Mouse (Mus musculus) embryonic facial prominence, embryonic 13.5 days (tissue): ENCODE measurements around the gene Sptlc2. TPM values are rescaled to one million over a fixed set of nuclear protein-coding genes. Genes with fewer than 3 reads are reported as not detected.
A peak's percentile ranks its signal among the peaks of the same experiment; 100 is the strongest.

ENCODE experiments used
- ATAC-seq: fragments of 200-750 bp; cut with Nextera tagmentation; 2 replicates; pipeline ENCODE4 v1.8.0; 2017; ENCODE audit warnings: low read depth; ENCODE audit not compliant: insufficient number of reproducible peaks, insufficient read depth, low FRiP score, low TSS enrichment
- H3K27ac ChIP-seq: fragments of 300-500 bp; sonication (generic); 2 replicates; pipeline ENCODE4 v1.5.1; 2015; ENCODE audit warnings: moderate library complexity, mild to moderate bottlenecking, inconsistent platforms
- H3K27me3 ChIP-seq: fragments of 300-500 bp; sonication (generic); 2 replicates; pipeline ENCODE4 v1.6.1; 2015; ENCODE audit warnings: mild to moderate bottlenecking, inconsistent platforms
- H3K36me3 ChIP-seq: fragments of 300-500 bp; sonication (generic); 2 replicates; pipeline ENCODE4 v1.6.1; 2015; ENCODE audit warnings: mild to moderate bottlenecking, inconsistent platforms
- H3K4me1 ChIP-seq: fragments of 300-500 bp; sonication (generic); 2 replicates; pipeline ENCODE4 v1.6.1; 2015; ENCODE audit warnings: inconsistent platforms
- H3K4me2 ChIP-seq: fragments of 300-500 bp; sonication (generic); 2 replicates; pipeline ENCODE4 v1.6.1; 2015; ENCODE audit warnings: moderate library complexity, mild to moderate bottlenecking, inconsistent platforms
- H3K4me3 ChIP-seq: fragments of 300-500 bp; sonication (generic); 2 replicates; pipeline ENCODE4 v1.5.1; 2015; ENCODE audit warnings: mild to moderate bottlenecking, inconsistent platforms
- H3K9ac ChIP-seq: fragments of 300-500 bp; sonication (generic); 2 replicates; pipeline ENCODE4 v1.6.1; 2015; ENCODE audit warnings: mild to moderate bottlenecking, inconsistent platforms
- H3K9me3 ChIP-seq: fragments of 300-500 bp; sonication (generic); 2 replicates; pipeline ENCODE4 v1.6.1; 2016; ENCODE audit warnings: inconsistent platforms
- WGBS: fragments of 180-500 bp; shearing (Covaris S2); methylation state at CpG from one replicate; pipeline ENCODE4 v1.1.7; 2015; ENCODE audit warnings: mixed read lengths; 5-methylcytosine and 5-hydroxymethylcytosine counted together
- polyA plus RNA-seq: library from polyadenylated mRNA; unstranded; fragments of >200 nt; fragmentation: Nextera tagmentation; extraction: Ambion mirVana; gene quantifications from 2 replicates; pipeline ENCODE4 v1.2.1, GENCODE M21; 2015

The Sptlc2 gene
- polyA plus RNA-seq, 1 experiment from 2014 or later: 76.3 TPM

DNA sequence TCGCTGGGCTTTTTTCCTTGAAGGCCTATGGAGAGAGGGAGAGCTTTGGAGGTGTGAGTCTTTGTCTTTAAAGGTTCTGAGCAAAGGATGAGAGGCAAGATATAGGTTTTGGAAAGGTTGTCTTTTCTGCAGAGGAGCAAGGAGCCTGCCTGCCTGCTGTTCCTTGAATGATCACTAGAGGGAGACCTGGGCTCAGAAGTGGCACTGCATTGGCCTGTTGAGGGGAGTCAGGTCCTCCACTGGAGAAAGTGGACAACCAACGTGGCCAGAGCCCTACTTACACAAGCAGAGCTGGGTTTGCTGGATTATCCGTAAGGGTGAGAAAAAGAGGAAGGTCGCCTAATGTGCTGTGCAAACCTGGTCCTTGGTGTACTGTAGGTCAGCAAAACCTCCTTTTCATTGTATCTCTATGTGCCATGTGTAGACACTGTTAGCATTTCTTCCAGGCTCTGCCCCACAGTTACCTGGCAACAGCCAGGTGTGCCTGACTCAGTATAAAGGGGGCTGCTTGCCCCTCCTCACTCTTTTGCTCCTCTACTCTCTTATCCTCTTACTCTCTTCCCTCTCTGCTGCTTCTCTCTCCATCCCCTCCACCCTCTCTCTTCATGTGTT, 25.1 kb upstream of the Sptlc2 start:
- H3K9ac ChIP-seq: no peak overlapping the region
- peaks cover 3% of the 10 kb centered on the region; the same call in 1 of the 2 replicates for H3K4me1 ChIP-seq
- no peak for ATAC-seq
- no peaks in the 10 kb centered on the region for H3K36me3 ChIP-seq
- no peak overlapping the region for H3K4me2 ChIP-seq
- no peaks in the 10 kb centered on the region for H3K27me3 ChIP-seq
- H3K9me3 ChIP-seq: no peaks in the 10 kb centered on the region
- 16% methylated on average over 4 of the region's 4 CpGs for WGBS
- H3K4me3 ChIP-seq: no peak overlapping the region
- no peak overlapping the region for H3K27ac ChIP-seq

DNA sequence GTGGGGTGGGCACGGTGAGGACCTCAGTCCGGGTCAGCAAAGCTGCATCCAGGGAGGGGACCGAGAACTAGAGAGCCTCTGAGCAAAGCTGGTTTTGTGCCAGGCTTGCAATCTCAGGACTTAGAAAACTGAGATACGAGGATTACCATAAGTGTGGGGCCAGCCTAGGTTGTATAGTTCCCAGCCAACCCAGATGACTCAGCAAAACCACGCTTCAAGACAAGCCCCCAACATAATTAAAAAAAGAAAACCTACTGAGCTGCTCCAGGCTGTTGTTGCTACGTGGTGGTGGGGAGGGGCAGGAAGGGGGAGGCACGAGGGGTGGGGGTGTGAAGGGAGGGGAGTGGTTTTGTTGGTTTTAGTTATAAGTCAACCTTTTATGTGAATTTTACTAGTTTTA, 22.8 kb upstream of the Sptlc2 start:
- no peak overlapping the region for H3K4me2 ChIP-seq
- no peaks in the 10 kb centered on the region for H3K9me3 ChIP-seq
- H3K27me3 ChIP-seq: no peaks in the 10 kb centered on the region
- H3K27ac ChIP-seq: no peak overlapping the region
- H3K9ac ChIP-seq: no peak overlapping the region
- no peak for ATAC-seq
- peaks cover 11% of the 10 kb centered on the region for H3K4me1 ChIP-seq
- H3K4me3 ChIP-seq: no peak overlapping the region
- H3K36me3 ChIP-seq: no peaks in the 10 kb centered on the region
- WGBS: 39% methylated on average over 7 of the region's 7 CpGs

DNA sequence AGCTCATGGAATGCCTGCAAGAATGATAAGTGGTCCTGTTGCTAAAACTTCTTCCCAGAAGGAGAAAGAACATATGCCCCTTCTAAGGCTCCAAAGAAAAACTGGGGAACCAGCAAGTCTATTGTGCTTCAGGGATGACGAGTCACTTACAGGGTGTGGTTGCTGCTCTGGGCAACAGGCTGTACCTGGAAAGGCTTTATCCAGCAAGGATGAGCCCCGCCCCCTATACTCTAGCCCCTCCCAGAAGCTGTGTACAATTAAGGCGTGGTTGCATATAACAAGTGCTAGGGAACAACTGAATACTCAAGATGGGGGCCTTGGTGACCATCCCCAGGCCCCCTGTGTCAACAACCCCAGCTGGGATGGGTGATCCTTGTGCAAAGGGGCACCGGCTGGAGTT, 21.0 kb upstream of the Sptlc2 start:
- WGBS: 82% methylated on average over 4 of the region's 4 CpGs
- Histone ChIP-seq H3K27ac (no peak overlapping the region), H3K9me3 (no peaks in the 10 kb centered on the region), H3K27me3 (no peaks in the 10 kb centered on the region), H3K4me1 (peaks cover 11% of the 10 kb centered on the region), H3K36me3 (no peaks in the 10 kb centered on the region), H3K4me3 (no peak overlapping the region), H3K9ac (no peak overlapping the region), H3K4me2 (no peak overlapping the region)
- no peak for ATAC-seq

DNA sequence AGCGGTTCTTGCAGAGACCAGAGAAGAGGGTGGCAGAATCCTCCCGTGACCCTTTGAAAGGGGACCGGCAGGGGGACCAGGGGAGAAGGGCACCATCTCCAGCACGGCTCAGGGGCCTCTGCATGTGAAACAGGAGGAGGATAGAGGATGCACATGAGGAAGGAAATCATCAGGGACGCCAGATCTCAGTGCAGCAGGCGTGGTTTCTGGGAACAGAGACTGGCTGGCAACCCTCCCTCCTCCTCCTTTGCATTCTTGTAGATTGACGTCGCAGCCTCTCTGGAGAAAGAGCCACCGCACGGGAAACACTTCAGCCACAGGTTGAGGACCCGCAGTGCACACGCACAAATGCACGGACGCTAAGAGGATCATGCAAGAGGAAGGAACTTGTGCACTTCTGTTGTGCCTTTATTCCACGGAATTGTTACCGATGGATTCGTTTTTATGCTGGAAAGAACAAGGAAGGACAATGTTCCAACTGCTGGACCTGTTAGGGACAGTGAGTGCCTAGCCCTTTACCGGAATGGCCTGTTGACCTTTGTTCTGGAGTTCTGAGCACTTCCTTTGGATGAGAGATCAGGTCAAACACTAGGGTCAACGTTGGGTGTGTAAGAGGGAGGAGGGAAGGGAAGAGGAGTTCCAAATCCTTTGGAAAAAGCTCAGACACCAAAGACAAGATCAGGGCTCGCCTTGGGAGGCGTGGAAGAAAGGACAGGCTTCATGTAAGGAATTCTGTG, 19.9 kb upstream of the Sptlc2 start:
- Histone ChIP-seq H3K36me3 (no peaks in the 10 kb centered on the region), H3K4me1 (peaks cover 11% of the 10 kb centered on the region), H3K4me2 (peak overlapping the region; percentile 40), H3K4me3 (peak overlapping the region; percentile 18; the same call in 1 of the 2 replicates), H3K9me3 (no peaks in the 10 kb centered on the region), H3K27me3 (no peaks in the 10 kb centered on the region), H3K9ac (peak overlapping the region; percentile 54; the same call in 1 of the 2 replicates), H3K27ac (no peak overlapping the region)
- no peak for ATAC-seq
- 30% methylated on average over 21 of the region's 21 CpGs for WGBS

DNA sequence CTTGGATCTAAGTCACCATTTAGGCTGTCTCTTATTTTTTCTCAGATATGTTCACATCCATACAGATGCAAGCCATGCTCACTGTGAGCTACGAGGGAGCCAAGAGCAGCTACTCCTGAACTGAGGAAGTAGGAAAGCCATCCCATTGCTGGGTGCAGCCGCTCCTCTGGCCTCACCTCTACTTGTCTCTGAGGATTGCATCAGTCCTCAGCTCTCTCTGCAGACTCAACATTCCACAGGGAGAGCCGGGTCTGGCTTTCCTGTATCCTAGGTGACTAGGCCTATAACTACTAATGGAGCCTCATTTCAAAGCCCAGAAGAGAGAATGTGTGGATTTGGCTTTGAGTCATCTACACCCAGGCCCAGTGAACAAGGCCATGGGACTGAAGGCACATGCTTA, 17.6 kb upstream of the Sptlc2 start:
- no peak overlapping the region for H3K4me2 ChIP-seq
- WGBS: 77% methylated on average over 3 of the region's 3 CpGs
- no peak overlapping the region for H3K4me3 ChIP-seq
- H3K9me3 ChIP-seq: no peaks in the 10 kb centered on the region
- H3K36me3 ChIP-seq: no peaks in the 10 kb centered on the region
- no peaks in the 10 kb centered on the region for H3K27me3 ChIP-seq
- no peak for ATAC-seq
- no peak overlapping the region for H3K9ac ChIP-seq
- peaks cover 8% of the 10 kb centered on the region; the same call in 1 of the 2 replicates for H3K4me1 ChIP-seq
- H3K27ac ChIP-seq: no peak overlapping the region

DNA sequence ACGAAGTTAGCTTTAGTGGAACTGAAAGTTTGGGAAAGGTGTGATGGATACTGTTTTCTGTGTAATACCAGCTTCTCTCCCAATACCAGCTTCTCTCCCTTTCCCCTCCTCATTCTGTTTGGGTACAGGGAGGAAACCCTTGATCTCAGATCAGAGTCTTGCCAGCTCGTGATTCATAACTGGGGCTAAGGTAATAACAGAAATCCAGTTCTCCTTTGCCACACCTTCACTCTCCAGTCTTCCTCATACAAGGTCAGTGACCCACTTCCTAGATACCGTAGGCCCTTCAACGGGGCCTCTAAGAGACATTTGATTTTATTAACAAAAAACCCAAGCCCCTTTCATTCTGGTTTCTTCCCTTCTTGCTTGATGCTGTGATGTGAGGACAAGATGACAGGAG, 17.0 kb upstream of the Sptlc2 start:
- Histone ChIP-seq H3K4me3 (no peak overlapping the region), H3K36me3 (no peaks in the 10 kb centered on the region), H3K9me3 (no peaks in the 10 kb centered on the region), H3K4me2 (no peak overlapping the region), H3K9ac (no peak overlapping the region), H3K27me3 (no peaks in the 10 kb centered on the region), H3K27ac (no peak overlapping the region), H3K4me1 (peaks cover 8% of the 10 kb centered on the region; the same call in 1 of the 2 replicates)
- ATAC-seq: no peak
- 85% methylated on average over 4 of the region's 4 CpGs for WGBS

DNA sequence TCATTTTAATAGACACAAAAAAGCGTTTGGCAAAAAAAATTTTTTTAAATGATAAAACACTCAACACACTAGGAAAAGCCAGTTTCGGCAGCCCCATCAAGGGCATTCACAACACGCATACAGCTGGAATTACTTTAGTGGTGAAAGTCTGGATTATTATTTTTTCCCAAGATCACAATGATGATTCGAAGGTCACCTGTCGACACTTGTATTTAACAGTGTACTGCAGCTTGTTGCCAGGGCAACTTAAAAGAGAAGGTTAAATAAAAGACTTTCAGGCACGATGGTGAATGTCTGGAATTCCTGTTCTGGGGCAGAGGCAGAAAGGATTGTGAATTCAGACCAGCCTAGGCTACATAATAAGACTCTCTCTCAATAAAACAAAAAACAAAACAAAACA, 13.7 kb upstream of the Sptlc2 start:
- H3K27ac ChIP-seq: no peak overlapping the region
- ATAC-seq: no peak
- no peak overlapping the region for H3K4me2 ChIP-seq
- H3K36me3 ChIP-seq: no peaks in the 10 kb centered on the region
- H3K9ac ChIP-seq: no peak overlapping the region
- no peak overlapping the region for H3K4me3 ChIP-seq
- no peaks in the 10 kb centered on the region for H3K9me3 ChIP-seq
- 47% methylated on average over 6 of the region's 6 CpGs for WGBS
- H3K4me1 ChIP-seq: no peaks in the 10 kb centered on the region
- no peaks in the 10 kb centered on the region for H3K27me3 ChIP-seq

DNA sequence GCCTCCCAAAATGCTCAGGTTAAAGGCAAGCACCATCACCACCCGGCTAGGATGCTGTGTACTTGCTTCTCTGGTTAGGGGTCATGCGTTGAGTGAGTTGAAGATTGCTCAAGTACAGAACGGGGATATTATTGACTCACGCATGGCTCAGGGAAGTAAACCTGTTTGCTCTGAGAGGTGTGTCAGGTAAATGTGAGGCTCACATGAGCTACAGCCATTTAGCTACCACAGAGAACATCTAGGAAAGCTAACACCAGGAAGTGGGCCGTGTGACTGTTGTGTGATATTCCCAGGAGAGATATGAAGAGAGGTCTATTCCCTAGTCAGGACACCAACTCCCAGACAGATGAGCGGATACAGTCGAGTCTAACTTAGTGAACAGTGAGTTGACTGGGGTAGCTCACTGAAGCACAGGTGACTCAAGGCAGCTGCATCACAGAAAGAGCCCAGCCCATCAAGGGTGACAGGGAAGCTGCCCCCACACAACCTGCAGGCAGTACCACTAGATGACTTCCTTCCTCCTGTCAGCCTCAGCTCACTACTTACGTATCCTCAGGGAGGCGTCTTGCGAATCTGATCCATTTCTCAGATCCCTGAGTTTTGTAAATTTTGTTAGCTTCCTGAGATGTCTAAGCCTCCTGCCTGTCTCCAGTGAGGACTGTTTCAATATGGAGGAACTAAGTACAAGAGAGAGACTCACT, 11.1 kb upstream of the Sptlc2 start:
- Histone ChIP-seq H3K4me1 (no peaks in the 10 kb centered on the region), H3K4me2 (no peak overlapping the region), H3K9ac (no peak overlapping the region), H3K27me3 (no peaks in the 10 kb centered on the region), H3K9me3 (no peaks in the 10 kb centered on the region), H3K4me3 (no peak overlapping the region), H3K27ac (no peak overlapping the region), H3K36me3 (no peaks in the 10 kb centered on the region)
- 75% methylated on average over 10 of the region's 10 CpGs for WGBS
- ATAC-seq: no peak

DNA sequence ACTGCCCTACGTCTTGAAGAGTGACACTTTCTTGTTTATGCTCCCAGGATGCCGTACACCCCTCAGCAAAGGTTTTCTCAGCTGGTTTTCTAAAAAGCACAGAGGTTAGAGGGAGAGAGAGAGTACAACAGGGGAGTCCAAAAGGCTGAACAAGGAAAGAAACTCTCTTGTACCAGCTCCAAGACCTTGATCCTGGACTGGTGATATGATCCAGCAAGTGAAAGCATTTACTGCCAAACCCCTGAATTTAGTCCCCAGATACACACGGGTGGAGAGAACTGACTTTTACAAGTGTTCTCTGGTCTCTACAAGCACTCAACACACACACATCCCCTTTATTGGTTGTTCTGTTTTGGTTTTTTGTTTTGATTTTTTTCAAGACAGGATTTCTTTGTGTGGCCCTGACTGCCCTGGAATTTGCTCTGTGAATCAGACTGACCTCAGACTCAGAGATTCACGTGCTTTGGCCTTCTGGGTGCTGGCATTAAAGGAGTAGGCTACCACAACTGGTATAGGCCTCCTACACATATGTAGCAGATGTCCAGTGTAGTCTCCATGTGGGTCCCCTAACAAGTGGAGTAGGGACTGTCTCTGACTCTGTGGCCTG, 9.8 kb upstream of the Sptlc2 start:
- WGBS: 66% methylated on average over 4 of the region's 4 CpGs
- Histone ChIP-seq H3K27ac (no peak overlapping the region), H3K4me3 (no peak overlapping the region), H3K27me3 (no peaks in the 10 kb centered on the region), H3K4me2 (no peak overlapping the region), H3K4me1 (no peaks in the 10 kb centered on the region), H3K9me3 (no peaks in the 10 kb centered on the region), H3K36me3 (no peaks in the 10 kb centered on the region), H3K9ac (no peak overlapping the region)
- no peak for ATAC-seq

DNA sequence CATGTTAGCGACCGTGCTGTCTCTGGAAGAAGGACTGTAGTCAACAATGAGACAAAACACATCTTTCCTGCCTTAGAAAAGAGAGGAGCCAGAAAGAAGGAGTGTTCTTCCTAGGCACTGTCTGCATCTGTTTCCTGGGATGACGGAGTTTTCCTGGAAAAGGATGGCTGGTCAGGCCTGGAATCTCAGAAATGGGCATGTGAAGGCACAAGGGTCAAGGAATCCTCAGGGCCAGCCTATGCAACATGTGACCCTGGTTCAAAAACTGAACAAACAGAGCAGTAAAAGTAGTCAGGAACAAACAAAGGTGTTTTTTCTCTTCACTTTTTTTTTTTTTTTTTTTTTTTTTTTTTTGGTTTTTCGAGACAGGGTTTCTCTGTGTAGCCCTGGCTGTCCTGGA, 9.0 kb upstream of the Sptlc2 start:
- Histone ChIP-seq H3K27ac (no peak overlapping the region), H3K36me3 (no peaks in the 10 kb centered on the region), H3K27me3 (no peaks in the 10 kb centered on the region), H3K9ac (no peak overlapping the region), H3K9me3 (no peaks in the 10 kb centered on the region), H3K4me2 (no peak overlapping the region), H3K4me1 (no peaks in the 10 kb centered on the region), H3K4me3 (no peak overlapping the region)
- ATAC-seq: no peak
- WGBS: 82% methylated on average over 4 of the region's 4 CpGs

DNA sequence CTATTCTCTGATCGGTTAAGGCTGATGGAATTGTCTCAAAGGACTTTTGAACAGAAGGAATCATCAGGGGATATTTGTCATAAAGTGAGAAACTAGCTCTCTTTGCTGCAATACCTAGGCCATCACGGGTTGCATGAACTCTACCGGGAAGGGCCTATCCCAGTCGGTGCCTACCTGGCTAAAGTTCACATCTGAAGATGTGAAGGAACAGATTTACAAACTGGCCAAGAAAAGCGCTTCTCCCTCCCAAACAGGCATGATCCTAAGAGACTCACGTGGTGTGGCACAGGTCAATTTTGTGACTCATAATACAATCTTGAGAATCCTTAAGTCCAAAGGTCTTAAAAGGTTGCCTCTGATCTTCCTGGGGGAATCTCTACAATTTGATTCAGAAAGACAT, 6.2 kb upstream of the Sptlc2 start:
- no peaks in the 10 kb centered on the region for H3K9me3 ChIP-seq
- no peak overlapping the region for H3K4me2 ChIP-seq
- H3K27me3 ChIP-seq: no peaks in the 10 kb centered on the region
- H3K4me1 ChIP-seq: no peaks in the 10 kb centered on the region
- 90% methylated on average over 6 of the region's 6 CpGs for WGBS
- no peak overlapping the region for H3K9ac ChIP-seq
- ATAC-seq: no peak
- no peaks in the 10 kb centered on the region for H3K36me3 ChIP-seq
- H3K4me3 ChIP-seq: no peak overlapping the region
- no peak overlapping the region for H3K27ac ChIP-seq
